Mouse (Mus musculus): ENCODE measurements around the gene Ube2s.

The Ube2s gene

DNA sequence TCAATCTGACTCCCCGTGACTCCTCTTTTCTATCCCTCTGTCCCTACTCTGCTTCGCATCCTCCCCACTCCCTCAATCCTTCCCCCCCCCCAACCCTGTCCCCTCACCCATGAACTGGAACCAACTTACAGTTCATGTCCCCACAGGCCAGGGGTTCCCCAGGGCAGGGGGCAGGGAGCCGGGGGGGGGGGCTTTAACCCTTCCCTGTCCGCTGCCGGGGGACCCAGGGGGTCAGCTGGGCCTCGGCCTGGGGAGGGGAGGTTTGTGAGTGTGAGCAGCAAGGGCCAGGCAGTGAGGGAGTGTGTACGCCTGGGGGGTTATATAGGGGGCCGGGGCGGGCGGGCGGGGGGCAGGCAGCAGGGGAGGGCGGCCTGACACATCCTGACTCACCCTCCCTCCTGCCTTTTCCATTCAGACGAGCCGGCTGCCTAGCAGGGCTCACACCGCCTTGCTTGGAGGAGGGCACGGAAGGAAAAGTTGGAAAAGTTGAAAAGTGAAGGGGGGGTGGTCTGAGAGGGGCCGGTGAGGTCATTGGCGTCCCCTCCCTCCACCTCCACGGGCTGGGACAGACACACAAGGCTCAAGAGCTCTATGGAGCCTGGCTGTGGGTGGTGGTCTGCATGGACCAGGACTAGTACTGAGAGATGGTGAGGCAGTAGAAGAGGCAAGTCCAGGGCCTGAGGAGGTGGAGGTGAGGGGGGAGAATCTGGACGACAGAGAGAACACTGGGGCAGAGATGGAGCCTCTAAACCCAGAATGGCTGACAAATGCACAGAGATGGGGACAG is 34.3 kb downstream of the Ube2s start:
- no peak for DNase-seq (ENCODE audit: low read depth, low spot score)

- no peak for DNase-seq (ENCODE audit: low read depth, low spot score)
Observed at GRCm38 (mm10) chr7:4776861-4777830, 35.2 kb downstream of the Ube2s start.

- DNase-seq (ENCODE audit: low read depth, low spot score) = no peak
Observed at GRCm38 (mm10) chr7:4776131-4776530, 36.3 kb downstream of the Ube2s start.

DNA sequence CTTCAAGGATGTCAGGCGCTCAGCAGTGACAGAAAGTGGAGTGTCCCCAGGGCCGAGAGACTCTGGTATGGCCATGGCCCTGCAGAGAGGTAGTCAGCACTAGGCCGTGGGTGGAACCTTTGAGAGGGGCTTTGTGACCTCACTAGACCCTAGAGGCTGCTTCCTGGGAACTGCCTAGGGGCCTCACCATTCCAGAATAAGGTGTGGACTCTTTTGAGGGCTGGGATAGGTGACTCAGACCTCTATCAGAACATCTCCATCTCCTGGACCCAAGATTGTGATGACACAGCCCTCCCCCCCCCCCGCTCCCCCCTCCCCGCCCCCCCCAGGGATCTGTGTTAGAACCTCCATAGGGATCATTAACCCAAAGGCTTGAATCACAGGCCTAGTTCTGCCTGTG is 41.2 kb downstream of the Ube2s start, which contains the start of gene Fam71e2:
Fam71e2 (minus strand) TSS at position 101 of the 400 bp plus-strand sequence.
- DNase-seq (ENCODE audit: low read depth, low spot score) = no peak

- DNase-seq (ENCODE audit: low read depth, low spot score) = no peak
Observed at GRCm38 (mm10) chr7:4764946-4765710, 47.3 kb downstream of the Ube2s start.

- no peak for DNase-seq (ENCODE audit: low read depth, low spot score)
Observed at GRCm38 (mm10) chr7:4759670-4760069, 52.7 kb downstream of the Ube2s start.

DNA sequence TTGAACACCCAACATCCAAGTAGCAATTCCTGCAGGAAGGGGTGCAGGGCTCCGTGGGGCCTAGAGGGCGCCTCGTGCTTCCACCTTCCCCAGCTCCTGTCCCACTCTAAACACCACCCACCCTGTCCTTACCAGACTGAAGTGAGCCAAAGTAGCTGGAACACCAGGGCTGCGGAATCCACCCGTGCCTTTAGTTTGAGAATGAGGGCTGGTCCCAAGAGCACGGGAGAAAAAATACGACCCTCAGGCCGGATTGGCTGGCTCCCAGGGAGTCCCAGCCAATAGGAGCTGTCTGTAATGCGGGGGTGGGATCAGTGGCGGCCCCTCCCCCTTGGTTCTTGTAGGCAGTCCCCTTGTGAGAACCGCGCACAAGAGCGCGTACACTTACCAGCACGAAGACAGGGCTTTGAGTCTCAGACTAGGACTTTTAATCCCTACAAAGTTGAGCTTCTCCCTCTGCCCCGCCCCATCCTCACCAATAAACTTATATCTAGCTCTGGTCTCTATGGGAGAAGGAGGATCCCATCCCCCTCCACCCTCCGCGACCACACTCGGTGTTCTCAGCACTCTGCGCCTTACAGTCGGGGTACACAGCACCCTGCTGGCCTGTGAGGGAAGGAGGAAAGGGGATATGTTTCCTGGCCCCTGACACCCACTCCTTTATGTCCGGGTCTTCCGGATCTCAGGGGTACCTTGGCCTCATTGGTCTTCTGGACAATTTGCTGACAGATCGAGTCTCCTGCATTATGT is 59.4 kb downstream of the Ube2s start, which contains the start of gene Cox6b2:
Cox6b2 (minus strand) TSS at position 274 of the 750 bp plus-strand sequence.
- DNase-seq (ENCODE audit: low read depth, low spot score) = peak; percentile 71

DNA sequence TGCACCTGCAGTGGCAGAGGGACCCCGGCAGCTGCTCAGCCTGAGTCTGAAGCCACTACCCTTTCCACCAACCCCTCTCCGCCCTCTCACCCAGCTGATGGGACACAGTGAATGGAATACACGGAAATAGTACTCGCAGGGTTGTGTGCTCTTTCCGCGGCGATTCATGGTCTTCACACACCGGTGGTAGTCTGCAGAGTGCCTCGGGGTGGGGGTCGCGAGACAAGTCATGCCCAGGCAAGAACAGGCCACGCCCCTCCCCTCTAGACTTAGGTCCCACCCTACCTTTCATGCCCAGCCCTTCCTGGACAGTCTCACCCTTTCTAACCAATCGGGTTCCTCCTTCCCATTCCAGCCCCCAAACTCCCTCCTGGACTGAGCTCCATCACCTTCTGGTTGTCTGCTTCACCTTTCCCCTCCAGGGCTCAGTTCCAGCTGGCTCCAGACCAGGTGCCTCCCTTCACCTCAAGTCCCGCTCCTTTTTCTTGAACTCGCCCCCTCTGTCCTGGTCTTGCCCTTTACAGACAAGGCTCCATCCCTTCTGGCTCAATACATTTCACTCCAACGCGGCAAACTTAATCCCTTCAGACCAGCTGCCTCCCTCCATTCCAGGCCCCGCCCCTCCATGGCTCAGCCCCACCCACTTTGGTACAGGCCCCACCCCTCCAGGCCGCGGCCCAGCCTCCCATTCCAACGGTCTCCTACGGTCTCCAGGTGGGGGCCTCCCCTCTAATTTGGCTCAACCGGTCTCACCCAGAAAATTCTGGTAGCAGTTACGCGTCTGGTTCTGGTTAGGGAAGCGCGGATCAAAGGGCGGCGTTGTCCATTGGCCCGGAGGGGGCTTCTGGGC is 60.2 kb downstream of the Ube2s start:
- peak; percentile 74 for DNase-seq (ENCODE audit: low read depth, low spot score)

DNA sequence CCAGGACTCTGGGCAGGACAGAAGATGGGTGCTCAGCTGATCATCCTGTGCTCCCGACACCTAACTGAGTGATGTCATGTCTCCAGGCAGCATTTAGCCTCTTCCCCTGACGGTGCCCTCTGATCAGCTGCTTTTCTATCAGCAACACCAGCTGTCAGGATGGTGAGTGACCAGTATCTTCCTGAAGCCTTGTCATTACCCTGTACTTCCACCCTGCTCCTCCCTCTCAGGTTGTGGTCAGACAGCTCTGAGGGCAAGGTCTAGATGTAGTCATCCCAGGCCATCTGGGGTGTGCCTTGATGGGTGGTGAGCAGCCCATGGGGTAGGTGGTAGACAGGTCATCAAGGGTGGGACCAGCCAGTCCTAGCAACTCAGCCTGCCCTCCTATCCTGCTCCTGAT is 63.2 kb downstream of the Ube2s start:
- DNase-seq (ENCODE audit: low read depth, low spot score) = no peak

- DNase-seq (ENCODE audit: low read depth, low spot score) = no peak
Observed at GRCm38 (mm10) chr7:4748321-4748720, 64.1 kb downstream of the Ube2s start.

- no peak for DNase-seq (ENCODE audit: low read depth, low spot score)
Observed at GRCm38 (mm10) chr7:4747156-4747899, 65.1 kb downstream of the Ube2s start.

GRCm38 (mm10) chr7:4746326-4746980 is 65.9 kb downstream of the Ube2s start:
- no peak for DNase-seq (ENCODE audit: low read depth, low spot score)

GRCm38 (mm10) chr7:4744886-4745285 is 67.5 kb downstream of the Ube2s start:
- DNase-seq (ENCODE audit: low read depth, low spot score) = no peak

Measured in c-Kit-negative CD71-positive TER-119-positive erythroid progenitor cells, embryonic 14.5 days (primary cell).